Mouse (Mus musculus): ENCODE data around the gene Btaf1. TPM values are rescaled to one million over a fixed set of nuclear protein-coding genes. Genes with fewer than 3 reads are reported as not detected.

The Btaf1 gene
- polyA plus RNA-seq, 1 experiment from 2014 or later: 7.9 TPM

DNA sequence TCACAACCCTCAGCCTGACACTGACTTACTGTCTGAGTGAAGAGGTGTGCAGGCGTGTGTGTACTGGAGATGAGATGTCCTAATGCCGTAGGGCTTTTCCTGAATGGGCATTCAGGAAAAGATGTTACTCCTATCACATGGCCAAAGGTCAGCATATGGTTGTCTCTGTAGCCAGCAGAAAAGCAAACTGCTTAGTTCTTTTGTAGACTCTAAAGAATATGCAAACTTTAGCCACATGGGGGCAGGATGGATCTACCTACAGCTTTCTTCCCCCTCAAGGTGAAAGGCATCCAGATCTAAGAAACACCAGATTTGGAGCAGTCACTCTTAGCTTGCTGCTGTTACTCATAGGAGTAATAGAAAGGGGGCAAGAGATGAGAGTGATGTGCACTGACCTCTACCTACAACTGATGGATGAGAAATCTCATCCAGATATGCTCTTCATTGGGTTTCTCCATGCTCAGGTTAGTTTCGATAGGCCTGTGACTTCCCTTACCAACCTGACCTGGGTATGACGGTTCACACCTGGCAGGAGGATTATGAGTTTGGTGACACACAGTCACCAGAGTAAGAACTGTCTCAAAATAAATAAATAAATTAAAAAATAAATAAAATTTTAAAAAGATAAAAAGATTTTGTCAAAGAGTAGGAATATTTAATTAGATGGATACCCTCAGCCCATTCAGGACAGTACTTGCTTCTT lies 124.9 kb downstream of the Btaf1 start:
- Histone ChIP-seq H3K4me3 (ENCODE audit: low read depth, low read length) (no peak overlapping the region), H3K9ac (ENCODE audit: low read depth, low read length) (no peak overlapping the region), H3K27me3 (ENCODE audit: control insufficient read depth, insufficient read depth, low read depth, low read length) (no peaks in the 10 kb centered on the region), H3K4me2 (ENCODE audit: low read depth, low read length) (no peak overlapping the region), H3K9me3 (replicated peaks; ENCODE audit: control insufficient read depth, low read length) (no peaks in the 10 kb centered on the region), H3K36me3 (ENCODE audit: control insufficient read depth, insufficient read depth) (no peaks in the 10 kb centered on the region), H3K27ac (ENCODE audit: low read length) (no peak overlapping the region), H3K4me1 (ENCODE audit: control insufficient read depth, low read depth, low read length) (no peaks in the 10 kb centered on the region)
- WGBS (ENCODE audit: insufficient replicate concordance): 62% methylated on average over 4 of the region's 4 CpGs
- ATAC-seq (ENCODE audit: low read depth): no peak

DNA sequence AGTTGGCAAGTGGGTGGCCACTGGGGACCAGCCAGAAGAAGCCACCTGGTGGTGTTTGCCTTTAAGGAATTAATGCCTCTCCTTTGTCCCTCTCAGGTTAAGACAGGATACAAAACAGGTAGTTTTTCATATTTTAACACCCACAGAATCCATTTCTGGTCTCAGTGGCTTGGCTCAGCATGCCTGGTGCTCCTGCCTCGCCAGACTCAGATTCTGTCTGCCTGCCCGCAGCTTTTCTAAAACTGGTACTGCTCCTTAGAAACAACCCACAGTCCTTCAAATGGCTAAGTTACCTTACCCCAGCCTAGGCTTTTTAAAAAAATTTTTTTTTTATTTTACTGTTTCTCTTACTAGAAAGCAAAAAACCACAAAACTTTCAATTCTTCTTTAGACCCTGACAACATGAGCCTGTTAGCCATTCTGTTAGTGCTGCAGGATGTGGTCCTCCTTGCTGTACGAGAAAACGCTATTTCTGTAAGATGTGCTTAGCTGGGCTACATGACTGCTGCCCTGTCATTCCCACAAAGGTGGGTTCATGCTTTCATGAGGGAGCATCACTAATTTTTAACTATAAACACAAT lies 130.2 kb downstream of the Btaf1 start:
- no peak overlapping the region for H3K27ac ChIP-seq (ENCODE audit: low read length)
- no peaks in the 10 kb centered on the region for H3K27me3 ChIP-seq (ENCODE audit: control insufficient read depth, insufficient read depth, low read depth, low read length)
- no peak overlapping the region for H3K9ac ChIP-seq (ENCODE audit: low read depth, low read length)
- no peak overlapping the region for H3K4me3 ChIP-seq (ENCODE audit: low read depth, low read length)
- H3K36me3 ChIP-seq (ENCODE audit: control insufficient read depth, insufficient read depth): no peaks in the 10 kb centered on the region
- H3K9me3 ChIP-seq (replicated peaks; ENCODE audit: control insufficient read depth, low read length): no peaks in the 10 kb centered on the region
- H3K4me1 ChIP-seq (ENCODE audit: control insufficient read depth, low read depth, low read length): no peaks in the 10 kb centered on the region; the same call in 1 of the 2 replicates
- no peak for ATAC-seq (ENCODE audit: low read depth)
- WGBS (ENCODE audit: insufficient replicate concordance): 61% methylated on average over 4 of the region's 4 CpGs
- no peak overlapping the region for H3K4me2 ChIP-seq (ENCODE audit: low read depth, low read length)

DNA sequence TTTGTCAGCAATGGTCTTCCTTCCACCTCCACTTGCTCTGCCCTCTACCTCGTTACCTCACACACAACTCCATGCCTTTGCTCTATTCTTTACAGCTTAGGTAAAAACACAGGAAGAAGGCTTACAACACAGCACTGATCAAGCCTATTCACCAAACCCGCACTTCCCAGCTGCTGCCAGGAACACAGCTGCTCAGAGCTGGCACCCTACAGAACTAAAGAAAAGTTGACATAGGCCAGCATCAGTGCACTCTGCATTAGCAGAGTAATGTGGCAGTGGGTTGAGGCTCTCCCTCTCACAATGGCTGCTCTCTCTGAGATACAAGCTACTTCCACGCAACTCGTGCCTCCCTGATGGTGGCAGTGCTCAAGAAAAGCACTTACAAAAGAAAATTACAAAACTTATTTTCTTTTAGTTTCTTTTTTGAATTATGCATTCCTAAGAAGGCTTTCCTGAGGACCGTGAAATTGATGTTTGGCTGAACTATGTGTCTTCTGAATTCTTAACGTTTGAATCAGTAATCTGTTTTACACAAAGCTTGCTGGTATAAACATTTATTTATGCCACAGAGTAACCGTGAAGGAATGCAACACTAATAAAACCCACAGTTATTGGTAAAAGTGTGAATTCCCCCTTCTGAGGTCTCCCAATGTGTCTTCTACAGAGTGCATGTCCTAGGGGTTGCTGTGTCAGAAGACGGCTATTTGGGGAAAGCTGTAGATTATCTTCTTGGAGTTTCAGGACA lies 131.5 kb downstream of the Btaf1 start:
- H3K9ac ChIP-seq (ENCODE audit: low read depth, low read length): no peak overlapping the region
- no peak overlapping the region for H3K4me2 ChIP-seq (ENCODE audit: low read depth, low read length)
- WGBS (ENCODE audit: insufficient replicate concordance): 78% methylated on average over 8 of the region's 8 CpGs
- no peaks in the 10 kb centered on the region for H3K36me3 ChIP-seq (ENCODE audit: control insufficient read depth, insufficient read depth)
- no peaks in the 10 kb centered on the region for H3K27me3 ChIP-seq (ENCODE audit: control insufficient read depth, insufficient read depth, low read depth, low read length)
- no peak for ATAC-seq (ENCODE audit: low read depth)
- H3K27ac ChIP-seq (ENCODE audit: low read length): no peak overlapping the region
- H3K4me3 ChIP-seq (ENCODE audit: low read depth, low read length): no peak overlapping the region
- no peaks in the 10 kb centered on the region; the same call in 1 of the 2 replicates for H3K4me1 ChIP-seq (ENCODE audit: control insufficient read depth, low read depth, low read length)
- H3K9me3 ChIP-seq (replicated peaks; ENCODE audit: control insufficient read depth, low read length): no peaks in the 10 kb centered on the region

DNA sequence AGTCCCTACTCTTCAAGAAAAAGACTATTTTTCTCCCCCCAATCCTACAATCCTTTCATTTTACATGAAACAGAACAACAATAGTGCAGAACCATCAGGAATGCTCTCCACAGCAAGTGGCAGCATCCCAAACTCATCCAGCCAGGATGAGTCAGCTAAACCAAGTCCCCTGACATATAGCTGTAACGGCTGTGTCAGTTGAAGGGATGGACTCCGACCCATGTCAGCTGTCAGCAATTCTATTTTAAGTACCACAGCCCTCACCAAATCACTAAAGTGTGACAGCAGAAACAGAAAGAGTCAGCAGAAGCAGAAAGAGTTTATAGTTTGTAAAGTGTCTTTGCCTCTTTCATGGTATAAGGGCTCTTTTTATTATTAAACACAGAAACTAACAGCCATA lies 133.7 kb downstream of the Btaf1 start:
- Histone ChIP-seq H3K9me3 (replicated peaks; ENCODE audit: control insufficient read depth, low read length) (no peaks in the 10 kb centered on the region), H3K4me2 (ENCODE audit: low read depth, low read length) (no peak overlapping the region), H3K27ac (ENCODE audit: low read length) (no peak overlapping the region), H3K9ac (ENCODE audit: low read depth, low read length) (no peak overlapping the region), H3K36me3 (ENCODE audit: control insufficient read depth, insufficient read depth) (no peaks in the 10 kb centered on the region), H3K27me3 (ENCODE audit: control insufficient read depth, insufficient read depth, low read depth, low read length) (no peaks in the 10 kb centered on the region), H3K4me3 (ENCODE audit: low read depth, low read length) (no peak overlapping the region), H3K4me1 (ENCODE audit: control insufficient read depth, low read depth, low read length) (no peaks in the 10 kb centered on the region; the same call in 1 of the 2 replicates)
- 5% methylated on average over 2 of the region's 2 CpGs for WGBS (ENCODE audit: insufficient replicate concordance)
- peak; percentile 73 for ATAC-seq (ENCODE audit: low read depth)

DNA sequence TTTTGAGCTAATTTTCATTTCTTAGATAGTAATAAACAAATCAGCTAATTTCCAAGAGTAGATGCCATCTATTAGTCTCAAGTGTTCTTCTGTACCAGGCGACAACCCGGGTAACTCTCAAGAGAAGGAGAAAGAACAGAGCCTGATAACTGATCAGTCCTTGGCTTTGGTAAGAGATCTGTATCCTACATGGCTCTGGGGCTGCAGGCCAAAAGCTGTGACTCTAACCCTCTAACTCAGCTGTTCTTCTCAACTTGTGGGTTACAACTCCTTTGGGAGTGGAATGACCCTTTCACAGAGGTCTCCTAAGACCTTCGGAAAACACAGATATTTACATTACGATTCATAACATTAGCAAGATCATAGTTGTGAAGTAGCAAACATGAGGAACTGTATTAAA lies 134.2 kb downstream of the Btaf1 start:
- Histone ChIP-seq H3K36me3 (ENCODE audit: control insufficient read depth, insufficient read depth) (no peaks in the 10 kb centered on the region), H3K27me3 (ENCODE audit: control insufficient read depth, insufficient read depth, low read depth, low read length) (no peaks in the 10 kb centered on the region), H3K27ac (ENCODE audit: low read length) (no peak overlapping the region), H3K4me2 (ENCODE audit: low read depth, low read length) (no peak overlapping the region), H3K9me3 (replicated peaks; ENCODE audit: control insufficient read depth, low read length) (no peaks in the 10 kb centered on the region), H3K9ac (ENCODE audit: low read depth, low read length) (no peak overlapping the region), H3K4me3 (ENCODE audit: low read depth, low read length) (no peak overlapping the region), H3K4me1 (ENCODE audit: control insufficient read depth, low read depth, low read length) (no peaks in the 10 kb centered on the region; the same call in 1 of the 2 replicates)
- no peak for ATAC-seq (ENCODE audit: low read depth)
- 73% methylated on average over 4 of the region's 4 CpGs for WGBS (ENCODE audit: insufficient replicate concordance)

Other genes with a start within 250 kb of the Btaf1 start
- gene Ppp1r3c, start 189.4 kb upstream of the Btaf1 start, polyA plus RNA-seq (2015; fragmentation: Nextera tagmentation; extraction: Ambion mirVana): 8.7 and 9.1 TPM in 2 replicates
- gene Tnks2, start 91.8 kb upstream of the Btaf1 start, polyA plus RNA-seq (2015; fragmentation: Nextera tagmentation; extraction: Ambion mirVana): 6.0 and 7.3 TPM in 2 replicates
- 0.65 and 0.81 TPM in 2 replicates for gene Fgfbp3, start 6.5 kb upstream of the Btaf1 start, polyA plus RNA-seq (2015; fragmentation: Nextera tagmentation; extraction: Ambion mirVana)

All from liver, embryonic 16.5 days (tissue).